Mouse (Mus musculus) left cerebral cortex, adult 2 months (tissue): ENCODE measurements around the gene Cnot6. TPM values are rescaled to one million over a fixed set of nuclear protein-coding genes. Genes with fewer than 3 reads are reported as not detected.

Source experiments
- DNase-seq, 2 experiments: peaks; one replicate each; pipeline ENCODE4 v3.0.0; 2021 to 2022; ENCODE audit warnings: low spot score in 2 of 2, mixed read lengths in 1 of 2; ENCODE audit errors: extremely low spot score in 1 of 2
- H3K27ac ChIP-seq: fragments of 200-600 bp; 2 replicates; pipeline ENCODE4 v1.8.1; 2022
- H3K4me3 ChIP-seq: fragments of 200-600 bp; 2 replicates; pipeline ENCODE4 v1.8.1; 2022
- CTCF ChIP-seq: fragments of 200-600 bp; IDR thresholded peaks from 2 replicates; pipeline ENCODE4 v1.8.1; 2022; ENCODE audit warnings: antibody characterized with exemption, mild to moderate bottlenecking, moderate library complexity
- intact Hi-C: fragments of 180-260 bp; cut with DNase I; formaldehyde crosslinking; loops from one replicate; pipeline ENCODE4 v1.15.1; 2025
- total RNA-seq, 2 experiments: library from RNA; stranded (reverse); gene quantifications; 2 replicates each; pipeline ENCODE4 v1.2.3; 2021

The Cnot6 gene
- total RNA-seq, 2 experiments from 2014 or later = 48.7 to 50.8 TPM

DNA sequence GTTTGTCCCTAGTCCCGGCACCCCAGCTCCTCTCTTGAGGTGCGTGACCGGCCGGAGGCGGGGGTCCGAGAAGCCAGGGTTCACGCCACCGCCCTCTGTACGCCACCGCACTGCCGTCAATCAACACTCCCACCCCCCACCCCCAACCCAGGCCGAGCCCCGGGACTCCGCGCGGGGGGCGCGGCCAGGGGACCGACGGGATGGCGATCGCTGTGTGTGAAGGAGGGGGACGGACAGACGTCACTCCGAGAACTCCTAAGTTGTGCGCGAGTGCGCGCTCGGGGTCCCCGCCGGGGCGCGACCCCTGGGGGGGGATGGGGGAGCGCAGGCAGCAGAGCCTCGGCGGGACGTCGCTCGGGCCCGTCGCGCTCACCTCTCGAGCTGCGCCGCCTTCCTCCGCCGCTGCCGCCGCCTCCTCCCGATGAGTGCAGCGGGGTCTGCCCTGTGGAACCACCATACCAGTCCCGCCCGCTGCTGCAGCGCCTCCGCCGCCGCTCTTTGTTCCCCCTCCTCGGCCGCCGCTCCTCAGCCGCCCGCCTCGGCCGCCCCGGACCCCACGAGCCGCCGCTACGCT is 455 bp downstream of the Cnot6 start:
- no peak; the same call in none of the 2 replicates for TF ChIP-seq CTCF
- intact Hi-C loops = loop anchor here (5.0 to 10.0 kb wide), 3 partner anchors 60 to 877 kb away; partner anchors contain the start of gene Mapk9
- peak in 1 of 2 experiments; percentile 29 for DNase-seq
- peak overlapping the region; percentile 94 for H3K4me3 ChIP-seq
- H3K27ac ChIP-seq = peak overlapping the region; percentile 88

DNA sequence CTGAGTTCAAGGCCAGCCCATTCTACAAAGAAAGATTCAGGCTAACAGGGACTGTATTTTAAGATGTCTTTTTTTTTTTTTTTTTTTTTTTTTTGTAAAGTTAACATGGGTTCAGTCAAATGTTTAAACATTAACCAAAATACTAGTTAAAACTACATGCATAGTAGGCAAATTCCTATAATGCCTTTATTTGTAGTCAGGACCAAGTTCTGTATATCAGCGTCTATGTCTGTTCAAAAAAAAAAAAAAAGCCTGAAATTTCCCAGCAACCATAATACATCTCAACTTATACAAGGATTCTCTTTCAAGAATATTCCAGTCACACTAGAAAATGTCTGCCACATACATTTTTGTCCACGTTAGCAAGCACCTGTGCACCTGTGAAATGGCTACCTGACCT is 1.9 kb downstream of the Cnot6 start:
- DNase-seq = no peak
- intact Hi-C loops = loop anchor here (5.0 to 10.0 kb wide), 3 partner anchors 58 to 876 kb away; partner anchors contain the start of gene Mapk9
- Histone ChIP-seq H3K27ac (no peak overlapping the region), H3K4me3 (no peak overlapping the region; the same call in 1 of the 2 replicates)
- no peak for TF ChIP-seq CTCF

DNA sequence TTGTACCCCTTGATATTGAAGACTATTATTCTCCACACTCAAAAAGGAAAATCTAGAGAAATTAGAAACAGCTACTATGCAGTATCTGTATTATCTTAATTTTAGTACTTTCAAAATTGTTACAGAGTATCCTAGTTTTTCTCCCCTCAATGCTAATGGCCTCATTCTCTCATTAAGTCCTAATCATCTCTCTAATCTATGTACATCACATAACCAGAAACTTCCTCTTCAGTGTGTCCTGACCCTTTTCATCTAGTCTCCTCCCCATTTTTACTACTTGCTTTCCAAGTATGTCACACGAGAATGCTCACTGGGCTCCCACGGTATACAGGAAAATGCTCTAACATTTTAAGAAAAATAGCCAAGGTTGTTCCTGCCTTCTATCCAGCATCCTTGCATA is 4.7 kb downstream of the Cnot6 start:
- DNase-seq = no peak
- intact Hi-C loops = no loop called here
- TF ChIP-seq CTCF = no peak
- Histone ChIP-seq H3K4me3 (no peak overlapping the region), H3K27ac (no peak overlapping the region)

DNA sequence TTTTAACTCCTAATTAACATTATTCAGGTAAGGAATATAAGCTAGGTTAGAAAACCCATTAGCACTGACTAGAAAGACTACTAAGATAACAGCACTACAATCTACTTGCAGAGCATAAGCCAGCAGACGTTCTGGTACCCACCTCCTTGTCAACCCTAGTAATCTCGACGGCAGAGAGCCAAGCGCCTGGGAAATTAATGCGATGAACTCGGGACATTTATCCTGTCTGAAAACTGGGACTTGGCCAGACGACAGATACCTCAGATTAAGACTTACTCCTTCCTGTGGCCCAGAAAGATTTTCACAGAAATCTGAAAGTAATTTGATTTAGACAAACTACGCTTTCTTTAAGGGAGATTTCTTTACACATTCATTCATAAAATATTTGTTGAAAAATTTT is 7.7 kb downstream of the Cnot6 start:
- intact Hi-C loops = no loop called here
- no peak for DNase-seq

DNA sequence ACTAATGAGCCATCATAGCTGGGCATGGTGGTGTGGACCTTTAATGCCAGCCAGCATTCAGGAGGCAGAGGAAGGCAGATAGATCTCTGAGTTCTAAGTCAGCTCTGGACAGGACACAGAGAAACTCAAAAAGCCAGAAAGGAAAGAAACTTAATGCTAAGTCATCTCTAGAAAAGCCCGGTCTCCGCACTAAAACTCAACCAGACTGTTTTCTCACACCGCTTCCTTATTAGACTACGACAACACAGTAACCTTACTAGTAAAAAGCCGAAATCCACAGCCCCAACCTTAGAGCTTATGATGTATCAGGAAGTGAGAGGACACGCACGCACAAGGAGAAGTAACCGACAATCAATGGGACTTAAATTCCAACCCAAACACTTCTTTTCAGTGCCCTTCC is 10.5 kb downstream of the Cnot6 start:
- intact Hi-C loops = no loop called here
- DNase-seq = no peak
- Histone ChIP-seq H3K4me3 (no peak overlapping the region), H3K27ac (no peak overlapping the region)
- no peak for TF ChIP-seq CTCF

More for the DNA sequence above, 7.7 kb downstream of the Cnot6 start:
- Histone ChIP-seq H3K4me3 (no peak overlapping the region), H3K27ac (no peak overlapping the region)
- no peak for TF ChIP-seq CTCF

DNA sequence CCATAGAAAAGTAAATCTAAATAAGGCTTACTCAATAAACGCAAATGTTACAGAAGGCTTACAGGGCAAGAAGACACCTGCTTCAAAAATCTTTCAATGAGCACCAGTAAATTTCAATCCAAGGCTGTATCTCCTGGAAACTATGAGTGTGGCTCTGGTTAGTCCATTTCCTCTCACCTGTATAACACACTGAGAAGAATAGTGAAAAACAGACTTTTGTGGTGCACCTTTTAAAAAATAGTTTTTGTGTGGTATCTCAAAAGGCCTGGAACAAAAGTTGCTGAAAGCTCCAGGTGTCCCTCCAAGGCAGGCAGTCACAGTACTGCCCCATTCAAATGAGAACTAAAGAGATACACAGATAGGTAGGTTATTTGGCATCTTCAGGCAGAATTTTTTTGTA is 13.4 kb downstream of the Cnot6 start:
- Histone ChIP-seq H3K4me3 (no peak overlapping the region), H3K27ac (no peak overlapping the region)
- no peak for TF ChIP-seq CTCF
- intact Hi-C loops = no loop called here
- no peak for DNase-seq

DNA sequence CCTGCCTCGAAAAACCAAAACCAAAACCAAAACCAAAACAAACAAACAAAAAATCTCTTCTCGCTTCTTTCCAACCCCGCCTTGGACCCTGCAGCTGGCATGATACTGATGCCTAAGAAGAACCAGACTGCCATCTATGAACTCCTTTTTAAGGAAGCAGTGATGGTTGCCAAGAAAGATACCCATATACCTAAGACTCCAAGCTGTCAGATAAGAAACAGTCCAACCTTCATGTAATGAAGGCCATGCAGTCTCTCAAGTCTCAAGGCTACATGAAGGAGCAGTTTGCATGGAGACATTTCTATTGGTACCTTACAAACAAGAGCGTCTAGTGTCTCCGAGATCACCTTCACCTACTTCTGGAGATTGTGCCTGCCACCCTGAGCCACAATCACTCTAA is 14.7 kb downstream of the Cnot6 start:
- Histone ChIP-seq H3K4me3 (no peak overlapping the region), H3K27ac (no peak overlapping the region)
- no peak for DNase-seq
- intact Hi-C loops = no loop called here
- TF ChIP-seq CTCF = no peak

DNA sequence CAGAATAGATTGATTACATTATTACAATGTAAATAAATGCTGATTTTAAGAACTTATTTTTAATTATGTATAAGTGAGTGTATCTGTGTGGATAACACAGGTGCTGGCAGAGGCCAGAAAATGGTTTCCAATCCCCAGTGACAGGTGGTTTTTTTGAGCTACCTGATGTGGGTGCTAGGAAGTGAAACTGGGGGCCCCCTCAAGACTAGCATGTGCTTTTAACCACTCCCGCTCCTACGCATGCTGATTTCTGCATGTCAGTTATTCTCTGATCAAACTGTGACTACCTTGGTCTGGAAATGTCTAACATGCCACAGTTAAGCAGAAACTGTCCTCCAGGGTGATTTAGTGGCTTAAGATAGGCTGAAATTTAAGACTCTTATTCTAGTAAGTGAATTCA is 16.1 kb downstream of the Cnot6 start:
- no peak for TF ChIP-seq CTCF
- no peak overlapping the region for H3K4me3 ChIP-seq
- intact Hi-C loops = no loop called here
- DNase-seq = no peak
- no peak overlapping the region for H3K27ac ChIP-seq

DNA sequence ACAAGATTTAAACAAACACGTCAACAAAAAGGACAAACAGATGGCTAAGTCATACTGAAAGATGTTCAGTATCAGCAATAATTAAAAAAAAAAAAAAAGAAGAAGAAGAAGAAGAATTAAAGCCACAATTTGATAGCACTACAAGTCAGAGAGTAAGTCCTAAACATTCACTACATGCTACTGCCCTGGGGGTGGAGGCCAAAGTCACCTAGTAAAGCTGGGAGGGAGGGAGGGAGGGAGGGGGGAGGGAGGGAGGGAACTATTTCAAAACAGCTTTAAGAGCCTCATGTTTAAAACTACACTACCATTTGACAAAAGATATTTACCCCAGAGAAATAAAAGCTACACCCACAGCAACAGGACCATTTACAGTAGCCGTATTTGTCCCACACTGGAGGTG is 16.8 kb downstream of the Cnot6 start:
- no peak overlapping the region for H3K27ac ChIP-seq
- intact Hi-C loops = no loop called here
- DNase-seq = no peak
- TF ChIP-seq CTCF = no peak
- H3K4me3 ChIP-seq = no peak overlapping the region

DNA sequence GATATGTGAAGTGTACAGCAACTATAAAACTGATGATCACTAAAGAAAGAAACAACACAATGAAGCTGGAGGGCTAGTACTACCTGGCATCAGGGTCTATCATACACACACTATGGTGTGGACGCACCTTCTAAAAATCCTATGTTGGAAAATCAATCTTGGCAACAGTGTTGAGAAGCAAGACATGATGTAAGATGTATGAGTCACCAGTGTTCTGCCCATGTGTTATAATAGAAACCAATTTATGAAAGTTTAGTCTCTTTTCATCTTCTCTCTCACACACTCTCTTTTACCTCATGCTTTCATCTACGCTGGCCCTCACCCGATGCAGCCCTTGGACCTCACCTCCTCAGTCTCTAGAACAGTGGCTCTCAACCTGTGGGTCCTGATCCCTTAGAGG is 17.5 kb downstream of the Cnot6 start:
- intact Hi-C loops = no loop called here
- no peak overlapping the region for H3K4me3 ChIP-seq
- no peak for DNase-seq
- no peak overlapping the region for H3K27ac ChIP-seq
- no peak for TF ChIP-seq CTCF

DNA sequence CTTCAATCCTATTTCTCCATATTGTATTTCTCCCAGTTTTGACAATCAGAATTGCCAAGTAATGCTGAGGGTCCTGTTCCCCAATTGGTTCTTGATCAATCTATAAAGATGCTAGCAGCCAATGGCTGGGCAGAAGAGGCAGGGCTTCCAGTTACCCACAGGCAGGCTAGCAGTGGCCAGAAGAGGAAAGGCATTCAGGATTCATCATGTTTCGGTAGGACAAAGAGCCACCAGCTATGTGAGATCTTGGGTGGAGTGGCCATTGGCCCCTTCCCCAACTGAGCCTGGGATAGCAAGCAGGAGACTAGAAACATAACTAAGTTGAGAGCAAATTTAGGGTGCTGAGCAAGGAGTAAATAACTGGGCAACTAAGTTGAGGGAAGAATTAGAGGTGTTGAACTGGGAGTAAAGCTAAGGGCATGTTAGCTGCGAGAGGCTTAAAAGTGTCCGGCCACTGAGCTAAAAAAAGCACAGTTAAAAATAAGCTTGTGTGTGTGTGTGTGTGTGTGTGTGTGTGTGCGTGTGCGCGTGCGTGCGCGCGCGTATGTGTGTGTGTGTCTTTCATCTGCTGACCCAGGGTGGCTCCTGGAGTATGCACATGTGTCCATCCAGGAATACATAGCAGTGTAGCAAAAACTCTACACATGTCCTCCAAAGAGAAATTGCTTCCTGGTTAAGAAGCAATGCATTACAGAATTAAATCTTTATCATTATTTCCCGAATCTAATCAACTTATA is 28.1 kb downstream of the Cnot6 start:
- intact Hi-C loops = no loop called here
- DNase-seq = no peak
- Histone ChIP-seq H3K4me3 (no peak overlapping the region), H3K27ac (no peak overlapping the region)
- no peak for TF ChIP-seq CTCF

DNA sequence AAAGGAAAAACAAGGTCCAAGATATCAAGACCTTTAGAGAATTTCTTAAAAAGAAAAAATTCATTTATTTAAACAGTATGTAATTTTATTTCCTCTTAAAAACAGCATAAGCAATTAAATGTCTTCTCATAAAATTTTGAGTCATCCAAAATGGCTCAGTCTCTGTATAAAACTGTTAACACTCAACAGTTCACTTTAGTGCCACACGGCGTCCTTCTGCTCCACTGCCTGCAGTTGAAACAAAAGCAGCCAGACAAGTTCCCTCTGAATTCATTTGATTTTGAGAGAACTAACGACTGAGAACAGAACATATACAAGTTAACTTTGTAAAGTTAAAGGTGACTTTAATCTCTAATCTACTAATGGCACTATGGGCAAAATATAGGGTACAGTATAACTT is 39.1 kb downstream of the Cnot6 start:
- Histone ChIP-seq H3K4me3 (no peak overlapping the region), H3K27ac (no peak overlapping the region)
- intact Hi-C loops = no loop called here
- peak; percentile 40 for TF ChIP-seq CTCF
- no peak for DNase-seq

DNA sequence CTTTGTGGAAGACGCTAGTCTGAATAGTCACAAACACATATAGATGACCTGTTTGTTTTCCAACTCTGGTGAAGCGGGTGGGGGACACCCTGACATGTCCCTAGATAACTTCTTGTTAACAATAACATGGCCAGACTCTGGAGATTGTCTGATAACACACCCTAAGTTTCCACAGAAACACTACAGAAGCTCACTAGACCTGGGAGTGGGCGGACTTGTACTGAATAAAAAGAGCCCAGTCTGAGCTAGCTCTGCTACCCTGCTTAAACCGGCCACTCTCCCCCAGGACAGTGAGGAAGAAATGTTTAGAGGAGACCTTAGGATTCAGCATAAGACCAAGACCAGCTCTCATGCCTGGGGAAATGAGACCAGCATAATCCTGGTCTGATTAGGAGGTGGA is 47.1 kb downstream of the Cnot6 start:
- no peak for DNase-seq
- no peak overlapping the region for H3K4me3 ChIP-seq

More for the DNA sequence above, 47.1 kb downstream of the Cnot6 start:
- TF ChIP-seq CTCF = no peak
- H3K27ac ChIP-seq = no peak overlapping the region
- intact Hi-C loops = no loop called here
